Mouse (Mus musculus): ENCODE data around the gene Gm3371. TPM values are rescaled to one million over a fixed set of nuclear protein-coding genes. Genes with fewer than 3 reads are reported as not detected.
A peak's percentile ranks its signal among the peaks of the same experiment; 100 is the strongest.
"Not testable (repeated sequence)": the region's sequence is repeated elsewhere in the genome, so short reads cannot be mapped to it uniquely, and the experiment has no call there.

The Gm3371 gene
- total RNA-seq (2014; rRNA removed) (not detected in 2 replicates), polyA plus RNA-seq (2015; fragmentation: Nextera tagmentation; extraction: Ambion mirVana) (not detected in 2 replicates)

- H3K9ac ChIP-seq; DNase-seq; H3K9me3 ChIP-seq (ENCODE audit: low read length); H3K27ac ChIP-seq (ENCODE audit: low read depth, low read length); H3K4me1 ChIP-seq (ENCODE audit: insufficient read depth); H3K4me2 ChIP-seq (ENCODE audit: low read depth); H3K36me3 ChIP-seq (ENCODE audit: insufficient read depth); ATAC-seq; H3K4me3 ChIP-seq (ENCODE audit: low read depth, low read length); H3K27me3 ChIP-seq (ENCODE audit: insufficient read depth, low read length): not testable (repeated sequence)
- no CpG with 5 or more reads among the region's 2 CpGs for WGBS
Observed at GRCm38 (mm10) chr14:44410588-44410987, at the start of gene Gm3371. Gene Gm3371 (minus strand): TSS chr14:44410688.

GRCm38 (mm10) chr14:44433335-44433734, 22.8 kb upstream of the Gm3371 start, which contains the start of gene Gm8232:
Gene Gm8232 (plus strand): TSS chr14:44433635.
- H3K4me2 ChIP-seq (ENCODE audit: low read depth); H3K4me3 ChIP-seq (ENCODE audit: low read depth, low read length); DNase-seq; H3K27me3 ChIP-seq (ENCODE audit: insufficient read depth, low read length); H3K9ac ChIP-seq; H3K27ac ChIP-seq (ENCODE audit: low read depth, low read length); H3K9me3 ChIP-seq (ENCODE audit: low read length); H3K36me3 ChIP-seq (ENCODE audit: insufficient read depth); ATAC-seq; H3K4me1 ChIP-seq (ENCODE audit: insufficient read depth): not testable (repeated sequence)
- WGBS, result 89% methylated on average over 2 of the region's 3 CpGs

DNA sequence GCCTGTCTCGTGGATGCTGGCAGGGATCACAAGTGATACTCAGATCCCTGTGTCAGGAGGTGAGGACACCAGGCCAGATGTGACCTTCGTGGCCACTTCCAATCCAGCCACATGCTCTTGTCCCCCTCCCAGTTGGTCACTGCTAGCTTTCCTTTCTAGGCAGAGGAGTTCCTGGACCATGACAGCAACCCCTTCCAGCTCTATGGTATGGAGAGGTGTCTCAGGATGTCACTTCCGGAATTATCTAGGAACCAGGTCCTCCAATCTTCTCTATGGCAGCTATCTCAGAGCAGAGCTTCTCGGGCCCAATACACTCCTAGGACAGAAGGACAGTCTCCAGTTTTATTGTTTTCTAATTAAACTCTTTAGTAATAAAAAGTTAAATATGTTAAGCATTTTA, 26.3 kb downstream of the Gm3371 start:
- H3K27me3 ChIP-seq (ENCODE audit: insufficient read depth, low read length); H3K9ac ChIP-seq; H3K27ac ChIP-seq (ENCODE audit: low read depth, low read length); H3K4me3 ChIP-seq (ENCODE audit: low read depth, low read length); H3K36me3 ChIP-seq (ENCODE audit: insufficient read depth); H3K9me3 ChIP-seq (ENCODE audit: low read length); H3K4me1 ChIP-seq (ENCODE audit: insufficient read depth); DNase-seq; H3K4me2 ChIP-seq (ENCODE audit: low read depth); ATAC-seq: not testable (repeated sequence)
- WGBS, result 74% methylated on average over 4 of the region's 4 CpGs

- H3K27ac ChIP-seq (ENCODE audit: low read depth, low read length); H3K4me3 ChIP-seq (ENCODE audit: low read depth, low read length); H3K27me3 ChIP-seq (ENCODE audit: insufficient read depth, low read length); H3K9me3 ChIP-seq (ENCODE audit: low read length); H3K4me2 ChIP-seq (ENCODE audit: low read depth); DNase-seq; H3K9ac ChIP-seq; H3K4me1 ChIP-seq (ENCODE audit: insufficient read depth); H3K36me3 ChIP-seq (ENCODE audit: insufficient read depth); ATAC-seq: not testable (repeated sequence)
- 91% methylated on average over 4 of the region's 4 CpGs for WGBS
Observed at GRCm38 (mm10) chr14:44365057-44365456, 45.4 kb downstream of the Gm3371 start, which contains the start of gene Gm8229. Gene Gm8229 (plus strand): TSS chr14:44365357.

DNA sequence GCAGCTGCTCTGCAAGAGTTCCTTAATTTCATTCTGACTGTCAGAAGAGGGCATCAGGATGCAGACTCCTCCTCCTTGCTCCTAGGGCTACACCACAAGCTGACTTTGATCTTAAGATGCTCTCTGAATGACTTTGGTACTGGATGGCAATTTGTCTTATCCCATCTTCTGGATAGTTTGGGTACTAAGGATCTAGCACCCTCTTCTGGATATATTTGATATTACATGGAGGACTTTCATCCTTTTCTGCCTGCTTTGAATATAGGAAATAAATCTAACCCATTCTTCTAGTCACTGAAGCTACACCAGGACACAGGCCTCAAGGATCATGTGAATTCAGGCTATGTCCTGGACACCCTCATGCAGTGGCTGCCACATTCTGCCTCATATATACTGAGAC, 48.2 kb downstream of the Gm3371 start:
- not testable (repeated sequence) for H3K27ac ChIP-seq (ENCODE audit: low read depth, low read length); H3K4me3 ChIP-seq (ENCODE audit: low read depth, low read length); ATAC-seq; H3K9me3 ChIP-seq (ENCODE audit: low read length); H3K27me3 ChIP-seq (ENCODE audit: insufficient read depth, low read length); H3K4me1 ChIP-seq (ENCODE audit: insufficient read depth); H3K36me3 ChIP-seq (ENCODE audit: insufficient read depth); H3K4me2 ChIP-seq (ENCODE audit: low read depth); H3K9ac ChIP-seq
- peak; percentile 1 for DNase-seq
- TF ChIP-seq CTCF (IDR thresholded peaks at IDR 0.05; ENCODE audit: low read depth), result peak; percentile 15

- H3K9me3 ChIP-seq (ENCODE audit: low read length); H3K4me1 ChIP-seq (ENCODE audit: insufficient read depth); DNase-seq; H3K27me3 ChIP-seq (ENCODE audit: insufficient read depth, low read length); H3K36me3 ChIP-seq (ENCODE audit: insufficient read depth); ATAC-seq; H3K27ac ChIP-seq (ENCODE audit: low read depth, low read length); H3K4me2 ChIP-seq (ENCODE audit: low read depth); H3K9ac ChIP-seq; H3K4me3 ChIP-seq (ENCODE audit: low read depth, low read length): not testable (repeated sequence)
- peak; percentile 48 for TF ChIP-seq CTCF (IDR thresholded peaks at IDR 0.05; ENCODE audit: low read depth)
- WGBS, result 27% methylated on average over 2 of the region's 2 CpGs
Observed at GRCm38 (mm10) chr14:44361416-44361815, 49.1 kb downstream of the Gm3371 start.

Other genes starting within 250 kb of the Gm3371 start
- gene Gm8212, start 213.0 kb downstream of the Gm3371 start, total RNA-seq (2014; rRNA removed), result not detected in 2 replicates
- not detected in 2 replicates for gene Gm8212, start 213.0 kb downstream of the Gm3371 start, polyA plus RNA-seq (2015; fragmentation: Nextera tagmentation; extraction: Ambion mirVana)
- gene 4930503E14Rik, start 197.4 kb downstream of the Gm3371 start, total RNA-seq (2014; rRNA removed), result not detected in 2 replicates
- gene 4930503E14Rik, start 197.4 kb downstream of the Gm3371 start, polyA plus RNA-seq (2015; fragmentation: Nextera tagmentation; extraction: Ambion mirVana), result not detected in 2 replicates
- gene Gm8220, start 125.1 kb downstream of the Gm3371 start, total RNA-seq (2014; rRNA removed), result not detected in 2 replicates
- not detected in 2 replicates for gene Gm8220, start 125.1 kb downstream of the Gm3371 start, polyA plus RNA-seq (2015; fragmentation: Nextera tagmentation; extraction: Ambion mirVana)
- not detected in 2 replicates for gene Gm5930, start 72.1 kb downstream of the Gm3371 start, total RNA-seq (2014; rRNA removed)
- not detected in 2 replicates for gene Gm5930, start 72.1 kb downstream of the Gm3371 start, polyA plus RNA-seq (2015; fragmentation: Nextera tagmentation; extraction: Ambion mirVana)
- gene Gm8229, start 45.3 kb downstream of the Gm3371 start, total RNA-seq (2014; rRNA removed), result not detected in 2 replicates
- gene Gm8229, start 45.3 kb downstream of the Gm3371 start, polyA plus RNA-seq (2015; fragmentation: Nextera tagmentation; extraction: Ambion mirVana), result not detected in 2 replicates
- not detected in 2 replicates for gene Gm8232, start 22.9 kb upstream of the Gm3371 start, total RNA-seq (2014; rRNA removed)
- gene Gm8232, start 22.9 kb upstream of the Gm3371 start, polyA plus RNA-seq (2015; fragmentation: Nextera tagmentation; extraction: Ambion mirVana), result not detected in 2 replicates
- gene BC061237, start 81.8 kb upstream of the Gm3371 start, total RNA-seq (2014; rRNA removed), result not detected in 2 replicates
- gene BC061237, start 81.8 kb upstream of the Gm3371 start, polyA plus RNA-seq (2015; fragmentation: Nextera tagmentation; extraction: Ambion mirVana), result not detected in 2 replicates
- gene Gm17093, start 107.6 kb upstream of the Gm3371 start, total RNA-seq (2014; rRNA removed), result not detected in 2 replicates
- gene Gm17093, start 107.6 kb upstream of the Gm3371 start, polyA plus RNA-seq (2015; fragmentation: Nextera tagmentation; extraction: Ambion mirVana), result not detected in 2 replicates
- gene Gm8247, start 172.5 kb upstream of the Gm3371 start, total RNA-seq (2014; rRNA removed), result not detected in 2 replicates
- not detected in 2 replicates for gene Gm8247, start 172.5 kb upstream of the Gm3371 start, polyA plus RNA-seq (2015; fragmentation: Nextera tagmentation; extraction: Ambion mirVana)
- gene Gm5624, start 217.2 kb upstream of the Gm3371 start, total RNA-seq (2014; rRNA removed), result 0.31 TPM in 1 of 2 replicates, not detected in the other
- not detected in 2 replicates for gene Gm5624, start 217.2 kb upstream of the Gm3371 start, polyA plus RNA-seq (2015; fragmentation: Nextera tagmentation; extraction: Ambion mirVana)